Mouse (Mus musculus) heart, adult 2 months (tissue): ENCODE measurements around the gene Lrrc8b. TPM values are rescaled to one million over a fixed set of nuclear protein-coding genes. Genes with fewer than 3 reads are reported as not detected.

Source experiments
- DNase-seq, 2 experiments: peaks; one replicate each; pipeline ENCODE4 v3.0.0; 2021
- H3K27ac ChIP-seq: fragments of 200-600 bp; 2 replicates; pipeline ENCODE4 v1.8.1; 2022
- H3K27me3 ChIP-seq: fragments of 200-500 bp; 2 replicates; pipeline ENCODE4 v1.6.1; 2012; ENCODE audit warnings: mild to moderate bottlenecking, low read length, inconsistent platforms, mixed read lengths; ENCODE audit not compliant: control insufficient read depth, insufficient read depth
- H3K36me3 ChIP-seq: fragments of 200-500 bp; 2 replicates; pipeline ENCODE4 v1.6.1; 2012; ENCODE audit warnings: low read length, inconsistent platforms; ENCODE audit not compliant: control insufficient read depth, insufficient read depth
- H3K4me1 ChIP-seq: fragments of 200-500 bp; 2 replicates; pipeline ENCODE4 v1.6.1; 2011; ENCODE audit warnings: low read length; ENCODE audit not compliant: control insufficient read depth, insufficient read depth
- H3K4me3 ChIP-seq: fragments of 200-600 bp; 2 replicates; pipeline ENCODE4 v1.8.1; 2022
- H3K79me2 ChIP-seq: fragments of 200-500 bp; replicated peaks from 2 replicates; pipeline ENCODE4 v1.6.1; 2012; ENCODE audit warnings: mild to moderate bottlenecking, inconsistent platforms, low read length, moderate library complexity, mixed read lengths; ENCODE audit not compliant: control insufficient read depth, insufficient read depth
- H3K9ac ChIP-seq: fragments of 200-500 bp; 2 replicates; pipeline ENCODE4 v1.6.1; 2012; ENCODE audit warnings: low read depth, mild to moderate bottlenecking, control low read depth, inconsistent platforms, low read length, mixed read lengths
- CTCF ChIP-seq: fragments of 200-600 bp; IDR thresholded peaks from 2 replicates; pipeline ENCODE4 v1.8.1; 2022; ENCODE audit warnings: antibody characterized with exemption, mild to moderate bottlenecking, moderate library complexity
- EP300 ChIP-seq: fragments of 200-500 bp; IDR thresholded peaks from 2 replicates; pipeline ENCODE4 v1.6.1; 2011; ENCODE audit warnings: low read depth, low read length, control low read depth; ENCODE audit not compliant: insufficient read depth
- POLR2A ChIP-seq: fragments of 200-500 bp; IDR thresholded peaks from 2 replicates; pipeline ENCODE4 v1.6.1; 2011; ENCODE audit warnings: mild to moderate bottlenecking, low read depth, low read length, control low read depth; ENCODE audit not compliant: insufficient read depth
- WGBS: fragments of 180-500 bp; shearing (Covaris S2); methylation state at CpG from one replicate; pipeline ENCODE4 v1.1.7; 2018; 5-methylcytosine and 5-hydroxymethylcytosine counted together
- intact Hi-C: fragments of 180-260 bp; cut with DNase I; formaldehyde crosslinking; loops from one replicate; pipeline ENCODE4 v1.15.1; 2025
- polyA plus RNA-seq: library from polyadenylated mRNA; depleted of rRNA; stranded (reverse); fragments of >200 nt; gene quantifications from 2 replicates; pipeline ENCODE4 v1.2.3, GENCODE M21; 2012
- total RNA-seq, 2 experiments: library from RNA; stranded (reverse); gene quantifications; 2 replicates each; pipeline ENCODE4 v1.2.3; 2021

Gene Lrrc8b
- total and polyA plus RNA-seq, 3 experiments = 2.9 to 5.0 (median 4.4) TPM

DNA sequence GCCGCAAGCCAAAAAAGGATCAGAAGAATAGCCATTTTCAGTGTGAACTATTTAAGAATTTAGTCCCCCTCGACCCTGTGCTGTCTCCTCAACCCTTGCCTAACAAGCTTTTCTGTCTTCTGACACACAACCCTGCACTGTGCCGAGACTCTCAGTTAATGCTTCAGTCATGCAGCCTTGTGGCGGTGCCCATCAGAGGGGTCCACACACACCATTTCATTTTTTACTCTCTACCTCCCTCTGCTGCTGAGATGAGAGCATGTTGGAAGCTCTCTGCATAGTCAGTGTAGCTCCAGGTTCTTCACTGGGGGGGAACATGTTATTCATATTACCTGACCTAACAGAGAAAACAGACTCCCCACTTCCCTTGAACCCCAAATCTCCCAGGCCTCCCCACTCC is 75.8 kb downstream of the Lrrc8b start:
- Histone ChIP-seq H3K4me1 (peaks cover 2% of the 10 kb centered on the region; the same call in 1 of the 2 replicates), H3K9ac (no peak overlapping the region), H3K4me3 (no peak overlapping the region), H3K27me3 (no peaks in the 10 kb centered on the region), H3K79me2 (no peaks in the 10 kb centered on the region), H3K27ac (no peak overlapping the region), H3K36me3 (no peaks in the 10 kb centered on the region)
- 66% methylated on average over 4 of the region's 4 CpGs for WGBS
- no peak for DNase-seq
- TF ChIP-seq POLR2A (no peak), CTCF (peak; percentile 47)
- intact Hi-C loops = loop anchor here (10.0 kb wide), 1 partner anchor 383 kb away; the partner anchor contains the start of gene Zfp326

DNA sequence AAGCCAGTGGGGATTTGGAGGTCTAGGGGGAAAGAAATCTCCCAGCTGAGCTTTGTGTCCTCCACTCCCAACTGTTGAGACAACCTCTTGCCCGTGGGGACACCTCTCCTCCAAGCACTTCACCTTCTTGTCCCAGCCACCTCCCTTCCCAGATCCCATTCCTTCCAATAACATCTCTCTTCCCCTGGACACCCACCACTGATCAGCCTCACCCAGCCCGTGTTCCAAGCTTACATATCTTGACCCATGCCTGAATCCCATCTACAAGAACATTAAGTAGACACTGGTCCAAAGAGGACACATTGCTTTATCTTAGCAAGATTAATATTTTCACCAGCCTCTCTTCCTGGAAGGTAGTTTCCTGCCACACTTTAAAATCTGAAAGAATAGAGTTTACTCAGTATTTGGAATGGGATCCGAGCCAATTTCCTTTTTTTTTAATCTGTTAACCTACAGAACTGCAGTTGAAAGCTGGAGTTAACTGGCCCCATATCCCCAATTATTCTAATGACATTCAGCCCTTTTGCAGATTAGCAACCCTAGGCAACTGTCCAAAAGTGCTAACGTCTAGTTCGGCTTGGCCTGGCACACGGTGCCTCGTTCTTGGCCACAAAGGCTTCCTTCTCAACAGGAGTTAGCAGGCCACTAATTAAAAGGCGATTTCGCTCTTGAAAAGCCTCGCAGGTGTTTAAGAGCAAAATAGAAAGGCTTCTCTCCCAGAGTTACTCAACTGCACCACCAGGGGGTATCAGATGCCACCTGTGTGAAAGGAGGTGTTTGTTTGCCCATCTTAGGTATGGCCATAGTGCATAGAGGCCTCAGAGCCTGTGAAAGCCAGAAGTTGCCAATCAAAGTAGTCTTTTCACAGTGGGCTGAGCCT is 77.0 kb downstream of the Lrrc8b start:
- no peak overlapping the region for H3K27ac ChIP-seq
- H3K79me2 ChIP-seq = no peaks in the 10 kb centered on the region
- H3K27me3 ChIP-seq = no peaks in the 10 kb centered on the region
- WGBS = 39% methylated on average over 10 of the region's 10 CpGs
- H3K4me1 ChIP-seq = peaks cover 2% of the 10 kb centered on the region; the same call in 1 of the 2 replicates
- no peak overlapping the region for H3K9ac ChIP-seq
- H3K36me3 ChIP-seq = no peaks in the 10 kb centered on the region
- DNase-seq = peak in 1 of 2 experiments; percentile 35
- TF ChIP-seq CTCF = peak; percentile 79
- no peak for TF ChIP-seq POLR2A
- TF ChIP-seq EP300 = no peak
- no peak overlapping the region for H3K4me3 ChIP-seq
- intact Hi-C loops = loop anchor here (2.0 to 10.0 kb wide), 2 partner anchors 88 to 382 kb away; partner anchors contain the start of gene Zfp326

DNA sequence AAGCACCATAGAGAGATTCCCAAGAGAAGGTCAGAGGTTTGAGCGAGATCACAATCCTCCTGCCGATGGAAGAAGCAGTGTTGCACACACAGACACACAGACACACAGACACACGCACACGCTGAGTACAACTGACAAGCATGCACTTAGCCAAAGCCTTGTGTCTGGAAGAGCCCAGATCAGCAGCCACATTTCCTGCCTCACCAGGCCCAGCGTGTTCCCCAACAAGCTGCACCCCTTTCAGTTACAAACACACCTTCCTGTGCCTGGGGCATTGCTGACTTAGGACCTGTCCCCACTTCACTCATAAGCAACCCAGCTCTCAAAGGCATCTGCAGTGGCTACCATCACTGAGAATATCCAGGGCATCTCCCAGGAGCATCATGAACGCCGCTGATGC is 77.8 kb downstream of the Lrrc8b start:
- TF ChIP-seq CTCF = no peak
- TF ChIP-seq POLR2A = no peak
- WGBS = 87% methylated on average over 7 of the region's 7 CpGs

DNA sequence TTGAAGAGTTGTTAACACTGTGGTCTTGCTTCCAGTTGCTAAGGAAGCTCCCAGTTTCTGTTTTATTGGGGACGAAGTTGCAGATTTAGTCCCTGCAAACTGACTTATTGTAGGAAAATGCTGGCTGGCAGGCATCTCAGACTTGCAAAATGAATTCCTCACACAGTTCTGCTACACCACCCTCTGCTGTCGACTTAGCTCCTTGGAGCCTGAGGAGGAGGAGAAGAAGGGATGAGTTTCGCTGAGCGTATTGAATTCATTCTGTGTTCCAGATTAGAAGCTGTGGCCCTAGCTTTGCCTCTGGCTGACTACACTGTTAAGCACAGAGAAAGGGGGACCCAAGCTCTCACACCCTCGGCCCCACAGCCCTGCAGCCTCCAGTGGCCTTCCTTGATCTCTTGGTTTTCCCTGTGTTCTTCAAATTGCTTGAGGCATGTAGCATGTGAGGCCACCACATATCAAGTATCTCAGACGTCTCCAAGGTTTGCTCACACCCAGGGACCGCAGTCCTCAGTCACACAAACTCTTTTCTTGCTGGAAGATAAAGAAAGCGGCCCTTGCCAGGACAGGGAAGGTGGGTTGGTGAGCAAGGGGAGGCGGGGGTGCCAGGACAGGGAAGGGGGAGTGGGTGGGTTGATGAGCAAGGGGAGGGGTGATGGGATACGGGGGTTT is 78.8 kb downstream of the Lrrc8b start:
- H3K27me3 ChIP-seq = no peaks in the 10 kb centered on the region
- H3K27ac ChIP-seq = no peak overlapping the region
- no peak overlapping the region for H3K4me3 ChIP-seq
- no peak overlapping the region for H3K9ac ChIP-seq
- H3K4me1 ChIP-seq = peaks cover 2% of the 10 kb centered on the region; the same call in 1 of the 2 replicates
- H3K79me2 ChIP-seq = no peaks in the 10 kb centered on the region
- no peak for DNase-seq
- H3K36me3 ChIP-seq = no peaks in the 10 kb centered on the region
- no peak for TF ChIP-seq EP300
- no peak for TF ChIP-seq CTCF
- no peak for TF ChIP-seq POLR2A
- 71% methylated on average over 10 of the region's 10 CpGs for WGBS
- intact Hi-C loops = loop anchor here (2.0 to 10.0 kb wide), 2 partner anchors 22 to 380 kb away; partner anchors contain the start of gene Zfp326

More for the DNA sequence above, 77.8 kb downstream of the Lrrc8b start:
- DNase-seq = no peak
- Histone ChIP-seq H3K79me2 (no peaks in the 10 kb centered on the region), H3K4me3 (no peak overlapping the region), H3K4me1 (peaks cover 2% of the 10 kb centered on the region; the same call in 1 of the 2 replicates), H3K9ac (no peak overlapping the region), H3K27me3 (no peaks in the 10 kb centered on the region), H3K36me3 (no peaks in the 10 kb centered on the region), H3K27ac (no peak overlapping the region)
- intact Hi-C loops = loop anchor here (2.0 to 10.0 kb wide), 2 partner anchors 89 to 381 kb away; partner anchors contain the start of gene Zfp326

DNA sequence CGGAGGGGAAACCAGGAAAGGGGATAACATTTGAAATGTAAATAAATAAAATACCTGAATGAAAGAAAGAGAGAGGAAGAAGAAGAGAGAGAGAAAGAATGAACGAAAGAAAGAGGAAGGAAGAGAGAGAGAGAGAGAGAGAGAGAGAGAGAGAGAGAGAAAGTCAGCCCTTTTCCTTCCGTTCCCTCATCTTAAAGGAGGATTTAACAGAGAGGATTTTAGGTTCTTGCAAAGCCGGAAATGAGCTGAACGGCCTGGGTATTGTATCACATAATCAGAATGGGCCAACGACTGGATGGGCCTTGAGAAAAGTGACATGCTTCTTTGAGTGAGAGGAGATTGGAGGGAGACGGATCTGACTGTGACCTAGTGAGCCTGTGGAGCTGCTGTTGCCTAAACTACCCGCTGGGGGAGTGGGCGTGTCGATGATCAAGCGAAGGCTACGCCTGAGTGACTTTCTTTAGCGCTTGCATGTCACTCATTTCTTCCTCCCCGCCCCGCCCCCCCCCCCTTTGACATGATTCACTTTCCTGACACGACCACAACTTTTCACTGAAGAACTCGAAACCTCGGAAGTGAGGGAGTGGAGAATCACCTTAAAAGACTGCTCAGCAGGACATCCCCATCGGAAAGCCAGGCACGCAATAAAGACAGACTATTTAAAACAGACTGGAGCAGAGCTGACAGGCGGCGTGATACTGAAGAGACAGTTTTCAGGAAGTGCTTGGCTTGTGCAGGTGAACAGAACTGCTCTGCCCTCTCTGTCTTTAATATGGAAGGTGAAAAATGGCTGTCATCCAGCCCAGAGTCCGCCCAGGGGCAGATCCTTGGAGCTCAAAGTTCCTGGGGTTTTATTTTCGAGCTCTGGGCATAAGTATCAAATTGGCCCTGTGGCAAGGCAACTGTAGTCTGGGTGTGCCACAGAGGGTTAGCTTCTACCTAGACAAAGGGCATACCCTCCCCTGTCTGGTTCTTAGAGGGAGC is 79.6 kb downstream of the Lrrc8b start:
- peak overlapping the region; percentile 34 for H3K4me3 ChIP-seq
- 0 out of 2 replicates have a peak overlapping the region, but pooled peaks have one; percentile 8 for H3K9ac ChIP-seq
- DNase-seq = peak; percentile 83 to 86
- no peaks in the 10 kb centered on the region for H3K27me3 ChIP-seq
- H3K27ac ChIP-seq = no peak overlapping the region
- peaks cover 2% of the 10 kb centered on the region; the same call in 1 of the 2 replicates for H3K4me1 ChIP-seq
- intact Hi-C loops = loop anchor here (1.0 to 10.0 kb wide), 3 partner anchors 22 to 380 kb away; partner anchors contain the start of gene Zfp326
- WGBS = 10% methylated on average over 22 of the region's 24 CpGs
- TF ChIP-seq CTCF (peak; percentile 80), POLR2A (no peak), EP300 (no peak)
- H3K79me2 ChIP-seq = no peaks in the 10 kb centered on the region
- H3K36me3 ChIP-seq = no peaks in the 10 kb centered on the region
